Comparison of ENCODE assay signal across 8 mouse cellular contexts in the genomic region with DNA sequence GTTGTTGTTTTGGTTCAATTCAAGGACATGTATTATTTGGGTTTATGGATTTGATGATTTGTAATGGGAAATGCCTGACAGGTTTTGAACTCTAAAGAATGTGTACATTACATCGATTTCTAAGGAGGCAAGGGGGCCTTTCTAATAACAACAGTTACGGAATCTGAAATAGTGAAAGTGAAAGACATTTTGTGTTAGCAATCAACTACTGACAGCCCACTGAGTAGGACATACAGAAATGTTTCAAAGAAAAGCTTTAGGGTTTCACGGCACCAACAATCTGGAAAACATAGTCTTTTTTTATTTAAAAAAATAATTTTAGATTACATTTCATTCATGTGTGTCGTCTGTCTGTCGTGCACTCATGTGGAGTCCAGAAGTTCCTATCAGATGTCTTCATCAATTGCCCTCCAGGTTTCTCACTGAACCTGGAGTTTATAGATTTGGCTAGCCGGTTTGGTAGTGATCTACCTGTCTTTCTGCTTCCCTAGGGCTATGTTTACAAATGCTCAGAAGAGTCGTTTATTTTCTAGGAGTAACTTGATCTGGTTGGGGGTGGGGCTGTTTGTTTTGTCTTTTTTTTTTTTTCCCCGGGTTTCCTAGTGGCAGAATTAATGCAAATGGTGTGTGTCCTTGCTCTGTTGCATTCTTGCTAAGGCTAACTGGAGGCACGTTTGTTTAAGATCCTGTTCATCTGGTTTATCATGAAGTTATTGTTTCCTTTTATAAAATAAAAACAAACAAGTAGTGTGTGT. TPM values are rescaled to one million over a fixed set of nuclear protein-coding genes. Genes with fewer than 3 reads are reported as not detected.
A peak's percentile ranks its signal among the peaks of the same experiment; 100 is the strongest.
DNase-seq lines count a peak whose midpoint lies in the region; ATAC-seq and TF ChIP-seq lines count a peak whose summit lies in the region.

No protein-coding gene starts in this region.

- H3K27me3 ChIP-seq in midbrain, embryonic 10.5 days (ENCODE audit: low read depth, poor library complexity, severe bottlenecking) = peaks cover 20% of the 10 kb centered on the region
- H3K27me3 ChIP-seq in midbrain, embryonic 16.5 days (ENCODE audit: control insufficient read depth, insufficient read depth, low read depth, low read length) = no peaks in the 10 kb centered on the region
- peaks cover 15% of the 10 kb centered on the region for H3K27me3 ChIP-seq in forebrain, embryonic 10.5 days (ENCODE audit: poor library complexity, severe bottlenecking)
- no peaks in the 10 kb centered on the region for H3K27me3 ChIP-seq in kidney, embryonic 15.5 days
- no peaks in the 10 kb centered on the region for H3K27me3 ChIP-seq in myocyte (ENCODE audit: control insufficient read depth, insufficient read depth, insufficient read length)

- peaks cover 35% of the 10 kb centered on the region for H3K79me2 ChIP-seq in myocyte (ENCODE audit: control insufficient read depth, insufficient read depth)

- H3K4me3 ChIP-seq in midbrain, embryonic 10.5 days = peak overlapping the region; percentile 94
- no peak overlapping the region for H3K4me3 ChIP-seq in midbrain, embryonic 16.5 days (ENCODE audit: low read depth, low read length)
- peak overlapping the region; percentile 67 for H3K4me3 ChIP-seq in forebrain, embryonic 10.5 days
- peak overlapping the region; percentile 92 for H3K4me3 ChIP-seq in kidney, embryonic 15.5 days (replicated peaks)
- no peak overlapping the region for H3K4me3 ChIP-seq in myocyte

- H3K9me3 ChIP-seq in midbrain, embryonic 10.5 days (replicated peaks) = no peaks in the 10 kb centered on the region; the same call in 1 of the 2 replicates
- H3K9me3 ChIP-seq in midbrain, embryonic 16.5 days (replicated peaks; ENCODE audit: control insufficient read depth, low read length, poor library complexity, severe bottlenecking) = 0 out of 2 replicates have a peak, but pooled peaks cover 3% of the 10 kb centered on the region
- H3K9me3 ChIP-seq in forebrain, embryonic 10.5 days = no peaks in the 10 kb centered on the region
- no peaks in the 10 kb centered on the region for H3K9me3 ChIP-seq in kidney, embryonic 15.5 days (replicated peaks)

- H3K9ac ChIP-seq in midbrain, embryonic 16.5 days (ENCODE audit: low read depth, low read length) = no peak overlapping the region
- no peak overlapping the region for H3K9ac ChIP-seq in kidney, embryonic 15.5 days

- no peak for DNase-seq in midbrain, embryonic 10.5 days (ENCODE audit: low spot score)
- DNase-seq in forebrain, embryonic 10.5 days (ENCODE audit: extremely low spot score, low spot score) = no peak
- DNase-seq in ovary, postnatal 36 days (ENCODE audit: low spot score) = no peak
- DNase-seq in gastrocnemius, postnatal 4 days (ENCODE audit: low spot score in 2 of 2) = no peak
- DNase-seq in gastrocnemius, adult 8-10 months (ENCODE audit: low spot score in 2 of 2) = no peak

- peaks cover 18% of the 10 kb centered on the region for H3K4me1 ChIP-seq in midbrain, embryonic 10.5 days
- peaks cover 5% of the 10 kb centered on the region; the same call in 1 of the 2 replicates for H3K4me1 ChIP-seq in midbrain, embryonic 16.5 days (ENCODE audit: control insufficient read depth, insufficient read depth, low read length)
- H3K4me1 ChIP-seq in forebrain, embryonic 10.5 days = peaks cover 24% of the 10 kb centered on the region
- peaks cover 23% of the 10 kb centered on the region for H3K4me1 ChIP-seq in kidney, embryonic 15.5 days

- no peak overlapping the region for H3ac ChIP-seq in myocyte (ENCODE audit: control insufficient read depth, insufficient read length)

- no peak for TF ChIP-seq POLR2A in myocyte (IDR thresholded peaks at IDR 0.05; ENCODE audit: insufficient read length, low read depth)

- no peaks in the 10 kb centered on the region for H3K36me3 ChIP-seq in midbrain, embryonic 10.5 days
- no peaks in the 10 kb centered on the region for H3K36me3 ChIP-seq in midbrain, embryonic 16.5 days (ENCODE audit: control insufficient read depth, insufficient read depth, low read length)
- H3K36me3 ChIP-seq in forebrain, embryonic 10.5 days (replicated peaks) = no peaks in the 10 kb centered on the region
- H3K36me3 ChIP-seq in kidney, embryonic 15.5 days = peaks cover 6% of the 10 kb centered on the region
- H3K36me3 ChIP-seq in myocyte (ENCODE audit: control insufficient read depth, insufficient read depth) = peaks cover 5% of the 10 kb centered on the region

- no peak overlapping the region for H3K27ac ChIP-seq in midbrain, embryonic 10.5 days (replicated peaks)
- no peak overlapping the region for H3K27ac ChIP-seq in midbrain, embryonic 16.5 days (ENCODE audit: low read length)
- H3K27ac ChIP-seq in forebrain, embryonic 10.5 days = no peak overlapping the region
- H3K27ac ChIP-seq in kidney, embryonic 15.5 days = 0 out of 2 replicates have a peak overlapping the region, but pooled peaks have one; percentile 27

- no peak for ATAC-seq in midbrain, embryonic 16.5 days
- ATAC-seq in kidney, embryonic 15.5 days (replicated peaks; ENCODE audit: low FRiP score) = no peak

- H3K4me2 ChIP-seq in midbrain, embryonic 16.5 days (ENCODE audit: low read length) = no peak overlapping the region; the same call in 1 of the 2 replicates
- H3K4me2 ChIP-seq in kidney, embryonic 15.5 days = peak overlapping the region; percentile 65
- H3K4me2 ChIP-seq in myocyte (ENCODE audit: low read depth) = peak overlapping the region; percentile 56

- WGBS in midbrain, embryonic 10.5 days = 19% methylated on average over 9 of the region's 9 CpGs
- 17% methylated on average over 9 of the region's 9 CpGs for WGBS in midbrain, embryonic 16.5 days
- 20% methylated on average over 9 of the region's 9 CpGs for WGBS in forebrain, embryonic 10.5 days
- WGBS in kidney, embryonic 15.5 days = 10% methylated on average over 9 of the region's 9 CpGs

TF ChIP-seq in myocyte, 11 proteins besides CTCF, POLR2A, EP300 and RAD21:
- TF ChIP-seq MYOG (IDR thresholded peaks at IDR 0.05; ENCODE audit: control insufficient read depth in 1 of 3, insufficient read depth in 1 of 3, insufficient read length in 2 of 3, low read depth in 2 of 3) = no peak
- TF ChIP-seq POLR2AphosphoS2 (IDR thresholded peaks at IDR 0.05; ENCODE audit: insufficient read length, low read depth) = no peak
- no peak for TF ChIP-seq USF1 (IDR thresholded peaks at IDR 0.05; ENCODE audit: low read depth)

RNA-seq across cellular contexts. Expression of a gene that starts 0.8 kb away (rescaled TPM):
- 37.4 and 44.6 TPM in 2 replicates for polyA plus RNA-seq in midbrain, embryonic 10.5 days (2016; fragmentation: Nextera tagmentation; extraction: Ambion mirVana)
- polyA plus RNA-seq in midbrain, embryonic 16.5 days (2015; fragmentation: Nextera tagmentation; extraction: Ambion mirVana) = 36.3 and 42.7 TPM in 2 replicates
- polyA plus RNA-seq in forebrain, embryonic 10.5 days (2016; fragmentation: Nextera tagmentation; extraction: Ambion mirVana) = 40.2 and 40.8 TPM in 2 replicates
- 121 and 125 TPM in 2 replicates for polyA plus RNA-seq in kidney, embryonic 15.5 days (2015; fragmentation: Nextera tagmentation; extraction: Ambion mirVana)
- polyA plus RNA-seq in myocyte (2012; fragmentation: generic; extraction: Trizol) = 141 TPM
- 100 to 1,000 TPM; 436 to 457 TPM for total RNA-seq in gastrocnemius, postnatal 4 days (2021)
- total RNA-seq in gastrocnemius, adult 8-10 months (2022) = 100 to 1,000 TPM; 221 to 291 (median 229) TPM

RNA-seq across cellular contexts. Expression of a gene that starts 46.6 kb away (rescaled TPM):
- polyA plus RNA-seq in midbrain, embryonic 10.5 days (2016; fragmentation: Nextera tagmentation; extraction: Ambion mirVana) = 7.8 and 8.1 TPM in 2 replicates
- polyA plus RNA-seq in midbrain, embryonic 16.5 days (2015; fragmentation: Nextera tagmentation; extraction: Ambion mirVana) = 9.4 and 10.7 TPM in 2 replicates
- 6.2 and 7.1 TPM in 2 replicates for polyA plus RNA-seq in forebrain, embryonic 10.5 days (2016; fragmentation: Nextera tagmentation; extraction: Ambion mirVana)
- 16.3 and 20.1 TPM in 2 replicates for polyA plus RNA-seq in kidney, embryonic 15.5 days (2015; fragmentation: Nextera tagmentation; extraction: Ambion mirVana)
- polyA plus RNA-seq in myocyte (2012; fragmentation: generic; extraction: Trizol) = 4.4 TPM
- 10 to 100 TPM; 21.1 to 25.2 TPM for total RNA-seq in gastrocnemius, postnatal 4 days (2021)
- total RNA-seq in gastrocnemius, adult 8-10 months (2022) = 10 to 100 TPM; 21.4 to 24.1 (median 23.0) TPM

Comparison
In these comparisons a context has a peak if more than half of its experiments do, and no peak if none do; other contexts are left out.
1. H3K4me3 ChIP-seq: peak in midbrain, embryonic 10.5 days (single experiment), forebrain, embryonic 10.5 days (single experiment) and kidney, embryonic 15.5 days (single experiment); none in midbrain, embryonic 16.5 days (single experiment) and myocyte (single experiment).